ENCODE assay signal across 24 mouse cellular contexts in the genomic region with DNA sequence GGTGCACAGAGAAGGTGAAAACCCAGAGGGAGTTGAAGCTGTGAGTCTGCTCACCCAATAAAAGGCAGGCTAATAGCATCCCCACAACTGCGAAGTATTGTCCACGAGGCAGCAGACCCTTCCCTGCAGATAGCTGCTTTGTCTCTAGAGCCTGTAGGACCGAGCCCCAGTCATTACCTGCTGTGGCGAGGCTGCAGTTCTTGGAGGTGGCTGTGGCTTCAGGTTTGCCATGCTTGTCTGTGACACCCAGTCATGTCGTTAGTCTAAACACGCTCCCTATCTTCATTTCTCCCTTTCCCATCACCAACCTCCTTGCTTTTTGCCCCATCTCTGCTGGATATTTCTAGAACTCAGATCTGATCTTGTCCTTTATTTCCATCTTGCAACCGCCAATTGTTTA.
"Had no signal": no experiment of that assay in that cellular context is flagged by ENCODE, and none has a peak within 500 bp of the region (broad histone marks: within the 10 kb centered on the region; RNA-seq: fewer than 3 reads in every experiment).

No protein-coding gene starts in this region.

- H3K36me3 ChIP-seq: heart, embryonic 12.5 days; hindbrain, embryonic 10.5 days; hindbrain, embryonic 12.5 days; limb, embryonic 10.5 days; limb, embryonic 12.5 days; liver, embryonic 13.5 days had no signal

- H3K9me3 ChIP-seq: heart, embryonic 12.5 days; hindbrain, embryonic 10.5 days; hindbrain, embryonic 12.5 days; limb, embryonic 10.5 days; limb, embryonic 12.5 days; liver, embryonic 13.5 days had no signal

- H3K27ac ChIP-seq: gastrocnemius, adult 2 months; heart, adult 2 months; hindbrain, embryonic 10.5 days; hindbrain, embryonic 12.5 days; hindbrain, embryonic 14.5 days; layer of hippocampus, adult 2 months; left cerebral cortex, adult 2 months; limb, embryonic 10.5 days; limb, embryonic 12.5 days; liver, embryonic 13.5 days had no signal

- H3K9ac ChIP-seq: heart, embryonic 12.5 days; hindbrain, embryonic 12.5 days; hindbrain, embryonic 14.5 days; limb, embryonic 12.5 days; liver, embryonic 13.5 days had no signal

- ATAC-seq: hindbrain, embryonic 16.5 days; inflammation-experienced regulatory T-cells, adult 6 months; intestine, postnatal 0 days had no signal

- H3K4me3 ChIP-seq: gastrocnemius, adult 2 months; heart, adult 2 months; heart, embryonic 12.5 days; hindbrain, embryonic 10.5 days; hindbrain, embryonic 12.5 days; layer of hippocampus, adult 2 months; left cerebral cortex, adult 2 months; limb, embryonic 10.5 days; limb, embryonic 12.5 days; liver, embryonic 13.5 days had no signal

- DNase-seq: gastrocnemius, adult 2 months; gastrocnemius, postnatal 10 days; gastrocnemius, postnatal 25 days; heart, adult 2 months; heart, postnatal 10 days; heart, postnatal 4 days; kidney, adult 18-20 months; kidney, postnatal 10 days; kidney, postnatal 25 days; kidney, postnatal 4 days; liver; liver, embryonic 13.5 days had no signal

- H3K4me2 ChIP-seq: heart, embryonic 12.5 days; hindbrain, embryonic 12.5 days; hindbrain, embryonic 14.5 days; limb, embryonic 12.5 days; liver, embryonic 11.5 days; liver, embryonic 13.5 days had no signal

- H3K27me3 ChIP-seq: hindbrain, embryonic 12.5 days; limb, embryonic 12.5 days; liver, embryonic 13.5 days had no signal
